Mouse (Mus musculus): ENCODE measurements around the gene 1700109H08Rik.

GRCm38 (mm10) chr5:3633951-3634350 is 62.6 kb downstream of the 1700109H08Rik start:
- TF ChIP-seq GATA1 (IDR thresholded peaks at IDR 0.05; ENCODE audit: low read length) (no peak), TAL1 (IDR thresholded peaks at IDR 0.05; ENCODE audit: low read length) (no peak)

Measured in erythroblast, embryonic 14.5 days (primary cell).